Mouse (Mus musculus) splenic B cell, adult 2 months (primary cell): Measurements from ENCODE around the gene Gpr15.

Source experiments
- DNase-seq: peaks from one replicate; pipeline ENCODE4 v3.0.0-alpha.2; 2011; ENCODE audit warnings: low read depth, low spot score
- H3K27me3 ChIP-seq: 2 replicates; pipeline ENCODE4 v1.6.1; 2012; ENCODE audit warnings: mild to moderate bottlenecking, low read length, moderate library complexity, mixed read lengths; ENCODE audit not compliant: control insufficient read depth, poor library complexity, insufficient read depth, severe bottlenecking
- H3K36me3 ChIP-seq: 2 replicates; pipeline ENCODE4 v1.6.1; 2012; ENCODE audit warnings: mild to moderate bottlenecking, low read length, moderate library complexity, mixed read lengths; ENCODE audit not compliant: control insufficient read depth, poor library complexity, insufficient read depth, severe bottlenecking

The Gpr15 gene

DNA sequence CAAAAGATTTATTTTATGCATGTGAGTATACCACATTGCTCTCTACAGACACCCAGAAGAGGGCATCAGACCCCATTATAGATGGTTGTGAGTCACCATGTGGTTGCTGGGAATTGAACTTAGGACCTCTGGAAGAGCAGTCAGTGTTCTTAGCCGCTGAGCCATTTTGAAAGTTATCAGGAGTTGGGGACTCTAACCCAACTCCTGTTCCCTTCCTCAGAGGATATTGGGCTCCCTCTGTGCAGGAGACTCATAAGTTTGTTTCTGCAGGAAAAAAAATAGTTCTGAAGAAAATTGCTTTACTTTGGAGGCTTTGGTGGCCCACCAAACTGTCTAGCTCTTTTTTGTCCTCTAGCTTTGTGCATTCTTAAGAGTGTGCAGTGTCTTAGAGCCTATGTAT, 30.3 kb downstream of the Gpr15 start:
- Histone ChIP-seq H3K36me3 (no peaks in the 10 kb centered on the region), H3K27me3 (no peaks in the 10 kb centered on the region)
- no peak for DNase-seq

DNA sequence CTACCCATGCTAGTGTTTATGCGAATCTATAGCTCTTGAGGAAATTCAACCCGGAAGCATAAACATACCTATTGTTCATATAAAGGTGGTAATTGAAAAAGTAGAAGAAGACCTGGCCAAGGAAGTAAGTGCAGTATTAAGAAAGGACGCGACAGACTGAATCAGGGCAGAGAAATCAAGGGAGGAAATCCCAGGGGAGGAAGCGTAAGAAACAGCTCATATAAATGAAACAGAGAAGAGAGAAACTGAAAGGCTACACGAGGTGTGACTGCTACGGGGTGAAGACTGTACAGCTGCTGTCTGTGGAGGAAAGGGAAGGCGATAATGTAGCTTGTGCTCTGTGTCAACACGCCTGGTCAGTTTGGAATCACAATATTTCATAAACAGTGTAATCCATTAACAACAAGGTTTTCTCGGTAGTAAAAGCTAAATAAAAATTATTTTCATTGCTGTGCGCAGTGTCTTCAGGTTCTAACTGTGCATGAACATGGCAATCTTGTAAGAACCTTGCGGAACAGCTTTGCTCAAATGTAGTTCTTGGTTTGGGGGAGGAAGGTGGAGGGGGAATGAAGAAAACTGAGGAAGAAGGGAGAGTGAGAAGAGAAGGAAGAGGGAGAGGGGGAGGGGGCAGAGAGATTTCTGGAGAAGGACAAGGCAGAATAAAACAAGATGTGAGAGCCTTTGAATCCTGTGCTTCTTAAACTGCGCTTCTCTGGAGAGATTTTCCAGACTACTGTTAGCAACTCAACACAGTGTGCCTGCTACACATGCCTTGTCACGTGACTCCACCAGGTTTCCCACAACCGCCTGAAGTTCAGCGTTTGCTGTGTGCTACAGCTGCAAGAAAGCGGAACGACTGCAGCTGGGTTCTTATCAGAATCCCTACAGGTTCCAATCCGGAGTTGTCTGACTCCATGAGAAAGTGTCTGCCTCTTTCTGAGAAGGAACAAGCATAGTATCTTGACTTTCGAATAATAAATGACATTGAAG, 33.0 kb downstream of the Gpr15 start:
- no peaks in the 10 kb centered on the region for H3K27me3 ChIP-seq
- DNase-seq: peak; percentile 71
- H3K36me3 ChIP-seq: 0 out of 2 replicates have a peak, but pooled peaks cover under 1% of the 10 kb centered on the region

- 0 out of 2 replicates have a peak, but pooled peaks cover 2% of the 10 kb centered on the region for H3K36me3 ChIP-seq
- peak; percentile 25 for DNase-seq
- H3K27me3 ChIP-seq: no peaks in the 10 kb centered on the region
Observed at GRCm38 (mm10) chr16:58684537-58684936, 34.3 kb downstream of the Gpr15 start.

DNA sequence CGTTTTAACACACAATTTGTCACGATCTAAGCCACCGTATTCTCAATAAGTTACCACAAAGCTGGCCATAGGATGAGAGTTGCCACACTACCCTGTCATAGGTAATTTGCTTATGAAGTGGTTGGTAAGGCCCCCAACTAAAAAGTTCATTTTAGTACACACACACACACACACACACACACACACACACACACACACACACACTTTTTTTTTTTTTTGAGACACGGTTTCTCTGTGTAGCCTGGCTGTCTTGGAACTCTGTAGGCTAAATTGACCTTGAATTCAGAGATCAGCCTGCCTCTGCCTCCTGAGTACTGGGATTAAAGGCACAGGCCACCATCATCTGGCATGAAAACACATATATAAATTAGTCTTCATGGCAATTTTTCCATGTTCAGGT, 35.0 kb downstream of the Gpr15 start:
- H3K27me3 ChIP-seq: no peaks in the 10 kb centered on the region
- H3K36me3 ChIP-seq: 0 out of 2 replicates have a peak, but pooled peaks cover 2% of the 10 kb centered on the region
- DNase-seq: no peak

DNA sequence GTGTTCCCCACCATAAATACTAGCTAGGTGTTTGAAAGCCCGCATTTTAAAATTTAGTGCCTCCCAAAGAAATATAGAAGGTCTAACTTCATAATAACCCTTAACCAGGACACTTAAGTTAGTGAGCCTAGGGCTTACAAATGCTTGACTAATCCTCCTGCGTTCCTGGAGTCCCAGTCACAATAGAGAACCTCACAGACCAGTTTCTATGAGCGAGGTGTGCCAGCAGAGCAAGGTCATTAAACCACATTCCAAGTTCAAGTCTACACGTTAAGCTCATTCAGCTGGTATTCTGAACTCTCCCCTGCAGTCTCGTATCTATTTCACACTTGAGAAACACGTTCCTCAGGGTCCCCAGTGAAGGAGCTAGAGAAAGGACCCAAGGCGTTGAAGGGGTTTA, 36.0 kb downstream of the Gpr15 start:
- no peaks in the 10 kb centered on the region for H3K27me3 ChIP-seq
- H3K36me3 ChIP-seq: 0 out of 2 replicates have a peak, but pooled peaks cover 2% of the 10 kb centered on the region
- no peak for DNase-seq

DNA sequence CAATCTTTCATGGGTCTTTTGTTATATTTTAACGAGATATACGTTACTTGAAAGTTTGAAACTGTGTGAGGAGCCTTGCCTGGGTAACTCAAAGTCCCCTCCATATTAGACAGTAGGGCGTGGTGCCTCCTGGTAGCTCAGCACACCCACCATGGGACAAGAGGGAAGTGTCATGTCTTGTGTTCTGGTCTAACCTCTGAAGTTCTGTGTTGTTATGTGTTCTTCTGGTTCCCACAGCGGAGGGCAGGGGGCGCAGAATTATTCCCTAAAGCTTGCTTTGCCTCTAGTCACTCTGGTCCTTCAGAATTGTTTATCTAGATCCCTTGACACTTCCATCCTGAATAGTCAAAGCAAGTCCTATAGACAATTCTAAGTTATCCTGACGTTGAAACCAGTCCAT, 36.8 kb downstream of the Gpr15 start:
- Histone ChIP-seq H3K36me3 (0 out of 2 replicates have a peak, but pooled peaks cover 2% of the 10 kb centered on the region), H3K27me3 (no peaks in the 10 kb centered on the region)
- no peak for DNase-seq

DNA sequence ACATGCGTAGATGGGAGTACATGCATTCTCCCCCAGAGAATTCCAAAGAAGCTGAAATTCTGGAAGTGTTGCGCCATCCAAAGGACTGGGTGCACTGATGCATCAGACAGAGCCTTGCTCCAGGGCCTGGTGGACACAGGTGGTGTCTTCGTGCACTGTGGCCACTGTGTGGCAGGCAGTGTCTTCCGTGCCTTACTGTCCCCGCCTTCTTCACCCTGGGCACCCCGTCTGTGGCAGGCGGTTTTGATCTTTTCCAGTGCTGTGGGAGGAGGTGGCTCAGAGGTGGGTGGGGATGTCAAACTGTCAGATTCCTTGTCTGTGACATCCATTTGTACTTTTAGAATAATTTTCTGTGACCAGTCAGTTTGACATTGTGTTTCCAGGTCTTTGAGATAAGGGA, 40.2 kb downstream of the Gpr15 start:
- peaks cover 2% of the 10 kb centered on the region; the same call in 1 of the 2 replicates for H3K36me3 ChIP-seq
- H3K27me3 ChIP-seq: no peaks in the 10 kb centered on the region
- no peak for DNase-seq

DNA sequence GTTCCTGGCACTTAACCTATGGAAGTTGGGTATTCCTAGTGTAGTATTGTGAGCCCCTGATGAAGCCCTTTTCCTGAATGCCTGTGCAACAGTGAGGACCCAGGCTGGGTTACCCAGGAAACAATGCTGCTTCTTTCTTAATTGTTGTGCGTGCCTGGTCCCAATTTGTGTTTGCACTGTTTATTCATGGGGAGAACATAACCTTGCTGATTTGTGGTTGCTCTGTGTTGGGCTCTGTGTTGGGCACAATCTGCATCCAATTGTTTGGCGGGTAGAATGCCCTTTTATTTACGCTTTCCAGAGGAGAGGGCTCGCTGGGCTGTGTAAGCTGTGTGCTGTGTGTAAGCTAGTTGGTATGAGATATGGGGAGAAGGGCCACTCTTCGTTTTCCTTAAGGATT, 41.4 kb downstream of the Gpr15 start:
- no peaks in the 10 kb centered on the region for H3K27me3 ChIP-seq
- peaks cover 2% of the 10 kb centered on the region; the same call in 1 of the 2 replicates for H3K36me3 ChIP-seq
- no peak for DNase-seq

DNA sequence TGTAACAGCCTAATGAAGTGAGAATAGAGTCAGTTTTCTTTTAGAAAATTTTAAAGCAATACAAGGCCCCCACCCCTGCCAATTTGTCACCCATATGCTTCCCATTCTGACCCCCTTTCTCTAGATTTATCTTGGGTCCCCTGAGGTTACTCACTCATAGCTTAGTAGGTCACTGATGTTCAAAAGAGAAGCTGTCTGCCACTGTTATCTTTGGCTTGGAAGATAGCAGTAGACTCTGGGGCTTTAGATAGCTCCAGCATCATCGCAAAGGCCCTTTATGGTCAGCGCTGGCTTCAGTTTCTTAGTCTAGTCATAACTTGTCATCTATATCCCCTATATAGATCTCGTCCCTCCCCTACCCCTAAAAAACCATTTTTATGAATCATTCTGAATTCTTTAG, 42.2 kb downstream of the Gpr15 start:
- DNase-seq: no peak
- Histone ChIP-seq H3K36me3 (peaks cover 2% of the 10 kb centered on the region; the same call in 1 of the 2 replicates), H3K27me3 (no peaks in the 10 kb centered on the region)

GRCm38 (mm10) chr16:58676156-58676555, 42.7 kb downstream of the Gpr15 start:
- DNase-seq: no peak
- H3K27me3 ChIP-seq: no peaks in the 10 kb centered on the region
- peaks cover 2% of the 10 kb centered on the region; the same call in 1 of the 2 replicates for H3K36me3 ChIP-seq

DNA sequence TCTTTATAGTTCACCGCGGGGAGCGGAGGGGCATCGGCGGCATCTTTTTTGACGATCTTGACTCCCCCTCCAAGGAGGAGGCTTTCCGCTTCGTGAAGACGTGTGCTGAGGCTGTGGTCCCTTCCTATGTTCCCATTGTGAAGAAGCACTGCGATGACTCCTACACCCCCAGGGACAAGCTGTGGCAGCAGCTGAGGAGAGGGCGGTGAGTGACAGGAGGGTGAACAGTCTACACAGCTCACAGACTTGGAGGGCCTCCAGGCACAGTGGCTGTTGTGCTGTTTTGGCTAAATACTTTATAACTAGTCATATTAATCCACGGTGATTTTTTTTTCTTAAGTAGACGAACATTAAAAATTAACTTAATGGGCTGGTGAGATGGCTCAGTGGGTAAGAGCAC, 43.6 kb downstream of the Gpr15 start:
- no peak for DNase-seq
- Histone ChIP-seq H3K27me3 (no peaks in the 10 kb centered on the region), H3K36me3 (no peaks in the 10 kb centered on the region; the same call in 1 of the 2 replicates)

DNA sequence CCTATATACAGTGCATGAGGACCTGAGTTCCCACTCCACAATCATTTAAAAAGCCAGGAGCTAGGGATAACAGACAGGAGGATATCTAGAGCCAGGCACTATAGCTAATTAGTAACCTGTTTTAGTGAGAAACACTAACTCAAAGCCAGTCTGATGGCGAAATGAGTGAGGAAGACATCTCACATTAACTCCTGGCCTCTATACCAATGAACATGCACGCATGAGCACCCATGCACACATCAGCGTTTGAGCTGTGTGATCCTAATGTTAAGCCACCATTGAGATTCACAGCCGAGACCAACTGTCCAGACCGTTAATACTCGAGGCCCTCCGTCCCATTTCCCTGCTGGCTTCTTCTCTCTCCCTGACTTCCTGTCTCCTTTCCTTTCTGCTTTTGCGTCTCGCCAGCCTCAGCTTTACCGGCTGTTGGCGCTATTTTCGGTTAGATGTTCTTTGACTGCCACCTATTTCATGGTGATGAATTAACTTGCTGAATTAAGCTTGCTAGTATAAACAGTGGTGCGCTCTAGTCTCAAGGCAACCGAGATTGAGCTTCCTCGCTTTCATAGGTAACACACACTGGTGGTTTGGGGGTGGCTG, 45.0 kb downstream of the Gpr15 start:
- no peak for DNase-seq
- no peaks in the 10 kb centered on the region; the same call in 1 of the 2 replicates for H3K36me3 ChIP-seq
- H3K27me3 ChIP-seq: no peaks in the 10 kb centered on the region

DNA sequence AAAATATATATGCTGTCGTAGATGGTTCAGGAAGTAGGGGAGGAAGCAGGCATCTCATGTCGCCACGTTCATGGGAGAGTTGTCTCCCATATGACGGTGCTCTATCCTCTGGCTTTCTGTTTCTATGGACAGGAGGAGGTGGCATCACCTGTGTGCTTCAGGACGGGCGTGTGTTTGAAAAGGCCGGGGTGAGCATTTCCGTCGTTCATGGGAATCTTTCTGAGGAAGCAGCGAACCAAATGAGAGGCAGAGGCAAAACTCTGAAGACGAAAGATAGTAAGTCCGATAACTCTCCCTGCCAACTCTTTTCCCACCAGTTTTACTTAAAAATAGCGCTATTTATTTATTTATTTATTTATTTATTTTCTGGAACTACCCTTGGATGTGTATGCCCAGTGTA, 46.5 kb downstream of the Gpr15 start:
- H3K36me3 ChIP-seq: no peaks in the 10 kb centered on the region; the same call in 1 of the 2 replicates
- no peak for DNase-seq
- H3K27me3 ChIP-seq: no peaks in the 10 kb centered on the region

GRCm38 (mm10) chr16:58671212-58671985, 47.5 kb downstream of the Gpr15 start:
- DNase-seq: no peak
- Histone ChIP-seq H3K36me3 (no peaks in the 10 kb centered on the region; the same call in 1 of the 2 replicates), H3K27me3 (no peaks in the 10 kb centered on the region)
